Mouse (Mus musculus): ENCODE measurements around the gene Hnrnpa1.
"Not testable (repeated sequence)": the region's sequence is repeated elsewhere in the genome, so short reads cannot be mapped to it uniquely, and the experiment has no call there.

The Hnrnpa1 gene

DNA sequence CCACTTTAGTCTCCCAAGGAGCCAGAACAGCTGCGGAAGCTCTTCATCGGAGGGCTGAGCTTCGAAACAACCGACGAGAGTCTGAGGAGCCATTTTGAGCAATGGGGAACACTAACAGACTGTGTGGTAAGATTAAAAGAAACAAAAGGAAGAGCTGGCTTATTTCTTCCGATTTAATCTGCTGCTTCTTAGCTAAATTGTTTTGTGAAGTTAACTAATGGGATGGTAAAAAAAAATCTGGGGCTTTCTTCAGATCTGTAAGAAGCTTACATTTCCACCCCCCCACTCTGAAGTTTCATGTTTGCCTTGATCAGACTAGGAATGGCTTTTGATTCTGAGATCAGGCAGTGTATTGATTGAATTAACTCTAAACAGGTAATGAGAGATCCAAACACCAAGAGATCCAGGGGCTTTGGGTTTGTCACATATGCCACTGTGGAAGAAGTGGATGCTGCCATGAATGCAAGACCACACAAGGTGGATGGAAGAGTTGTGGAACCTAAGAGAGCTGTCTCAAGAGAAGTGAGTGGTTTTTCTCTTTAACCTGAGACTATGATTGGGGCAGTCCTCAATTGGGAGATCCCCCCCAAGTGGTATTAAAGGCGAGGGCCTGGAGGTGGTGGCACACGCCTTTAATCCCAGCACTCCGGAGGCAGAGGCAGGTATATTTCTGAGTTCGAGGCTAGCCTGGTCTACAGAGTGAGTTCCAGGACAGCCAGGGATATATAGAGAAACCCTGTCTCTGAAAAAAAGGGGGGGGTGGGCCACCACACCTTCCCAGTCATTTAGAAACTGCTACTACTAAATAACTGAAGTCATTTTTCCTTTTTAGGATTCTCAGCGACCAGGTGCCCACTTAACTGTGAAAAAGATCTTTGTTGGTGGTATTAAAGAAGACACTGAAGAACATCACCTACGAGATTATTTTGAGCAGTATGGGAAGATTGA lies 1.1 kb downstream of the Hnrnpa1 start:
- DNase-seq = peak in 1 of 2 experiments; percentile 16

DNA sequence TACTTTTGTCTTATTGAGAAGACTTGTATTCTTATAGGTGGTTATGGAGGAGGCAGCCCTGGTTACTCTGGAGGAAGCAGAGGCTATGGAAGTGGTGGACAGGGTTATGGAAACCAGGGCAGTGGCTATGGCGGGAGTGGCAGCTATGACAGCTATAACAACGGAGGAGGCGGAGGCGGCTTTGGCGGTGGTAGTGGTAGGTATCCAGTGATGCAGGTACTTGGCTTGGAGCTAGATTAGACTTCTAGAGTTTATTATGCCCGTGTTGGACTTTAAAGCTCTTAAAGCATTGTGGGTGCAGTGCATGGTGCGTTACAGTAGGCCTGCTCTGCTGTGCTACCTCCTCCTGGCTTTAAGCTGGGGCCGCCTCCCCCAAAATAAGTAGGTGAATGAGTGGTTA lies 2.7 kb downstream of the Hnrnpa1 start:
- DNase-seq = no peak

GRCm38 (mm10) chr15:103245616-103246015 lies 5.4 kb downstream of the Hnrnpa1 start:
- no peak for DNase-seq

- DNase-seq = no peak
Observed at GRCm38 (mm10) chr15:103247078-103247781, 7.0 kb downstream of the Hnrnpa1 start.

GRCm38 (mm10) chr15:103247782-103248400 lies 7.7 kb downstream of the Hnrnpa1 start:
- no peak for DNase-seq

- DNase-seq = peak; percentile 35 to 42
Observed at GRCm38 (mm10) chr15:103248401-103249313, 8.4 kb downstream of the Hnrnpa1 start.

GRCm38 (mm10) chr15:103249511-103249910 lies 9.3 kb downstream of the Hnrnpa1 start:
- not testable (repeated sequence) for DNase-seq

DNA sequence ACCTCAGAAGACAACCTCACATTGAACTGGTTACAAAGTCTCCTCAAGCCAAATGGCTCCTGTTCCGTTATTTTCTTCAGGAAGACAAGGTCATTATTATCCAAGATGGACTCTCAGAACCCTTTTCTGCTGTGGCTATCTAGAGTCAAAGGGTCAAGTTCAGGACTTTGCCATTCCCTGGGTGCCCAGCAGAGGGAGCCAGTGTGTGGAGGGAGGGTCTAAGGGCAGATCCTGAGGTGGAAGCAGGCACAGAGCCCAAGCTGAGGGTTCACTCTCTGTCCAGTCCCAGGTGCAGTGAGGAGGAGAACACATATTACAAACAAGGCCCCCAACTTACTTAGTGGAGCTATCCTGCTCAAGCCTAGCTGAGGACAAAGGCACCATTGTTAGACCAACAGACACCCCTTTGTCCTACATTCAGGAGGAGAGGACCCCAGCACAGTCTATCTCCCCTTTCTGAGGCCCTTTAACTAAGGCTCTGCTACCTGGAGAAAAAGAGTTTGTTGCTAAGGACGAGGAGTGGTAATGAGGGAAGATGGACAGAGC lies 10.0 kb downstream of the Hnrnpa1 start:
- peak; percentile 58 to 79 for DNase-seq

GRCm38 (mm10) chr15:103251595-103251994 lies 11.4 kb downstream of the Hnrnpa1 start:
- DNase-seq = no peak

GRCm38 (mm10) chr15:103252660-103253059 lies 12.4 kb downstream of the Hnrnpa1 start:
- DNase-seq = no peak

DNA sequence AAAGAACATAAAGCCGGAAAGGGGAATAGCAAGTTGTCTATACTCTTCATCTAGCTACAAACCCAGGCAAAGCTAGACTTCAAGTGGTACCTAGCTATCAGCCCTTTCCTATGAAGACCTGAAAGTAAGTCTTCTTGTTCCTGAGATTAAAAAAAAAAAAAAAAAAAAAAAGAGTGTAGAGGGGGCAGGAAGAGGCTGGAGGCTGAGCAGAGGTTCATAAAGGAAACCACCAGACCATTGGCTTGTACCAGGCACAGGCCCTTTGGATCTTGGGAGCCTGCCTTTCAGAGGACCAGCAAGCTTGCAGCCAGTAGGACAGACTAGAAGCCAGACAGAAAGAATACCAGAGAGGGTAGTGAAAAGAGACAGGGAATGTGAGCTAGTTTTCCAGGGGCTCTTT lies 13.1 kb downstream of the Hnrnpa1 start:
- DNase-seq = no peak

DNA sequence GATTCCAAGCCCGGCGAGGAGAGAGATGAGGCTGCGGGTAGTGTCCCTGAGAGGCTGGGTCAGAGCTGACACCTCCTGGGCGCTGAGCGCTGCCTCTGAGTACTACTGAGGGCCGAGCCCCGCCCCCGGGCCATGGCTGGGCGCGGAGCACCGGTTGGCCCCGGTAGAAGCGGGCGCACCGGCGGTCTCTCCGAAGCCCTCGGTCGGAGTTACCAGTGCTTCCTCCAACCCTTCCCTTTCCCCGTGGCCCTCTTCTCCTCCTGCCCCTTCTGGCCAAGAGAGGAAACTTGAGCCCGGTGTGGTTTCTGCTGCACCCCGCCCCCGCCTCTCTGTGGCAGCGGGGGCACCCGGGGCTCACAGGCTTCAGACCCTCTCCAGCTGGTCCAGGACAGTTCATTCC lies 14.9 kb downstream of the Hnrnpa1 start:
- peak in 1 of 2 experiments; percentile 24 for DNase-seq

- no peak for DNase-seq
Observed at GRCm38 (mm10) chr15:103256210-103256986, 16.2 kb downstream of the Hnrnpa1 start.

DNA sequence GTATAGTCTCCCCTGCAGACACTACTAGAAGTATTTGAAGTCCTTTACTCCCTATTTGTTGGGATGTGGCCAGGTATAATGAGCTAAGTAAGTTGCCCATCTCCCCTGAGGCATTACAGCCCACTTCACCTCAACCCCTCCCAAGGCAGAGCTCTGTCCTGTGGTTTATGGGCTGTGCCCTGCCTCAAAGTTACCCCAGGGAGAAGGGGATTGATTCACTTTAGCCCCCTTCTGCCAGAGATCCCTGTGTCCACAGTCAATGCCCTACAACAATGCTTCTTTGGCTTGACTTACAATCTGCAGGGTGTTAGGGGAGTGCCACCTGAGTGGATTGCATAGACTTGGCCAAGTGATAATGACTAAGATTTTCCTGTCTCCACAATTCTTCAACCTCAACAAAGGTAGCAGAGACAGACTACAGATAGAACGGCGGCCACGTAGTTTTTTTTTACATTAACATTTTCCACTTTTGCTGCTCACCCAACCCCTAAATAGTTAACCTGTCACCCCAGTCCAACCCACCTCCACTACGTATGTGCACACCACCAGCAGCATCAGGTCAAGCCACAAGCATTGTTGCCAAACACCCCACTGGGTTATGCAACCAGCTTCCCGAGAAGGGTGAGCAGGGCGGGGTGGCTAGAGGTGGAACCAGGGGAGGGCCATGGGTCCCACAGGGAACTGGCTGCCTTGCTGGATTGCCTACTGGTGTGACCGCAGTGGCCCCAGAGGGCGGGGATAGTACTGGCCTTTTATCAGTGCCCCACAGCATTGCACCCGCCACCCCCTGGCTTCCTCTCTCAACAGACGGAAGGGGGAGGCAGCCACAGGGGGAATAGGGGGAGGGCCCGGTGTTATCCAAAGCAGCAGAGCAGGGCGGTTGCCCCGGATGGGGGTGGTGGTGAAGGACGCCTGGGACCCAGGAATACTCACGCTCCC lies 17.8 kb downstream of the Hnrnpa1 start, which contains the start of gene Nfe2:
Gene Nfe2, minus strand, starts transcription at position 614 of the 939 bp plus-strand sequence.
- no peak for DNase-seq

DNA sequence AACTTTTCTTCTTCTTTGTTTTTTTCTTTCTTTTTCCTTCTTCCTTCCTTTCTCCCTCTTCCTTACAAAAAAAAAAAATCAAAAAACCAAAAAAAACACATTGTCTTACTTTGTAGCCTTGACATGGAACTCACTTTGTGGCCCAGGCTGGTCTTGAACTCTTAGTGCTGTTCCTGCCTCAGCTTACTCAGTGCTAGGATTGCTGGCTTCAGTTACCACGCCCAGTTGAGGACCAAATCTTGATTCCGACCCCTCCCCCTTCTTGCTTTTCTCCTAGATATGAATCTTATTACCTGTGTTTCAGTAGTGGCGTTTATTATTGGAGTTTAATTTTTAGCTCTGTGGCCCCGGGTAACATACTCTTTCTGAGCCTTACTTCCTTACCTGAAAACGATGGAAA lies 18.9 kb downstream of the Hnrnpa1 start:
- no peak for DNase-seq

DNA sequence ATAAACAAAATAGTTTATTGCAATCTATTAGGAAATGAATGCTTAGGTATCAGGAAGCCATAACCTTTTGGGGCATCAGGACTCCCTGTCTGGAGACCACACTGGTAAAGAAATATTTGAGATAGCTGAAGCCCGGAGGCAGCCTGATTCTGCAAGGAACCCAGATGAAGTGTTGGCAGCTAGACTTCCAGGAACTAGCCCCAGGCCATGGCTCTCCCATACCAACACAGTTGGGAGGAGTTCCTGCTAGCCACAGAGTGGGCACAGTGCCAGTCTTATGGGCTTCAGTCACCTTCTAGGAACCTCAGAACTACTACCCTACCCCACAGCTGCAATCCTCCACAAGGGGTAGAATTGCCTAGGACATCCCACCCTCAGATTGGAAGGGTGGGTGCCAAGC lies 19.8 kb downstream of the Hnrnpa1 start:
- DNase-seq = no peak

GRCm38 (mm10) chr15:103264794-103265193 lies 24.6 kb downstream of the Hnrnpa1 start:
- no peak for DNase-seq

GRCm38 (mm10) chr15:103268903-103269302 lies 28.7 kb downstream of the Hnrnpa1 start:
- no peak for DNase-seq

DNA sequence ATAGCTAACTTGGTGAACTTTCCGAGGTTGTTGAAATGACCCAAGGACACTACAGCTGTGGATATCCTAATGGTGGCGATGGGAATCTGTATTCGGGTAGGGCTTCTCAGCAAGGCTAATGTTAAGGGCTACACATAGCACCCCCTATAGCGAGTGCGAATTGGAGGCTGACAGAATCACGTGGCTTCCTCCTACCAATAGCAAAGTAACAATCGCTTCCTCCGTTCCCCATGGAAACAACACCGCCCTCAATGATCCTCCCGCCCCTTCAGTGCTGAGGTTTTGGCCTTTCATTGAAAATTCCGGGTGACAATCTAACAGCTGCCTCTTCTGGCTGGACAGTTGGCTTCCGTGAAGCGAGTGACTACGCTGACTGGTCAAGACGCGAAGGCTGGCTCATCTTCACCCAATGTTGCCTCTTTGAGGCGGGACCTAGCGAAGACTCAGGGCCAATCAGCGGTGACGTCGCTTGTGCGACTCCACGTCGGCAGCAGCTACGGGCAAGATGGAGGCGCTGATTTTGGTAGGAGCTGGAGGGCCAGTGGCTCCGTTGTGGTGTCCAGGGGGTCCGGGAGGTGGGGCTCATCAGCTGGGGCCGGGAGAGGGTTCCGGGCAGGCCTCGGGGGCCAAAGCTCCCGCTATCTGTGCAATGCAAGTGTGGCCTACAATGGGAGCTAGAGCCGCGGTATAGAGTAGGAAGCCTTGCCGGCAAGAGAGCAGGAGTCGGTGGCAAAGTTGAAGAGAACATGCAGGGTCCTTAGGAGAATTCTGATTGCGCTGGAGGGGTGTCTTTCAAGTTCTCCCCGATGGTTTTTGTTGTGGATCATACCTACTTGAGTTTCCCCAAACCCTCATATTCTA lies 32.4 kb downstream of the Hnrnpa1 start, which contains the start of gene Copz1:
Gene Copz1, plus strand, starts transcription at position 296 of the 861 bp plus-strand sequence.
- DNase-seq = peak; percentile 95 to 96

Measured in cerebellum, postnatal 14 days (tissue).